Mouse (Mus musculus) hindbrain, embryonic 11.5 days (tissue): ENCODE results near the gene Gper1. TPM values are rescaled to one million over a fixed set of nuclear protein-coding genes. Genes with fewer than 3 reads are reported as not detected.

Experiments
- ATAC-seq: fragments of 200-750 bp; cut with Nextera tagmentation; 2 replicates; pipeline ENCODE4 v1.8.0; 2017; ENCODE audit warnings: mild to moderate bottlenecking, moderate TSS enrichment, moderate library complexity; ENCODE audit not compliant: low FRiP score
- DNase-seq: peaks from one replicate; pipeline ENCODE4 v3.0.0-alpha.2; 2015; ENCODE audit warnings: low spot score
- H3K27ac ChIP-seq: fragments of 300-500 bp; sonication (generic); 2 replicates; pipeline ENCODE4 v1.5.1; 2014; ENCODE audit warnings: mild to moderate bottlenecking, low read depth, low read length
- H3K27me3 ChIP-seq: fragments of 300-500 bp; sonication (generic); 2 replicates; pipeline ENCODE4 v1.6.1; 2014; ENCODE audit warnings: mild to moderate bottlenecking, low read length, moderate library complexity, mixed read lengths; ENCODE audit not compliant: control insufficient read depth, insufficient read depth
- H3K36me3 ChIP-seq: fragments of 300-500 bp; sonication (generic); 2 replicates; pipeline ENCODE4 v1.6.1; 2014; ENCODE audit warnings: mild to moderate bottlenecking, low read length, moderate library complexity, mixed read lengths; ENCODE audit not compliant: control insufficient read depth, insufficient read depth
- H3K4me1 ChIP-seq: fragments of 300-500 bp; sonication (generic); replicated peaks from 2 replicates; pipeline ENCODE4 v1.6.1; 2014; ENCODE audit warnings: low read length, mixed read lengths; ENCODE audit not compliant: control insufficient read depth, insufficient read depth
- H3K4me2 ChIP-seq: fragments of 300-500 bp; sonication (generic); replicated peaks from 2 replicates; pipeline ENCODE4 v1.6.1; 2014; ENCODE audit warnings: mild to moderate bottlenecking, low read depth, low read length
- H3K4me3 ChIP-seq: fragments of 300-500 bp; sonication (generic); 2 replicates; pipeline ENCODE4 v1.5.1; 2014; ENCODE audit warnings: low read depth, low read length
- H3K9ac ChIP-seq: fragments of 300-500 bp; sonication (generic); 2 replicates; pipeline ENCODE4 v1.6.1; 2014; ENCODE audit warnings: low read depth, low read length
- H3K9me3 ChIP-seq: fragments of 300-500 bp; sonication (generic); 2 replicates; pipeline ENCODE4 v1.6.1; 2016; ENCODE audit warnings: low read length; ENCODE audit not compliant: control insufficient read depth
- WGBS: fragments of 180-500 bp; shearing (Covaris S2); extraction: QIAGEN DNeasy Blood & Tissue Kit; methylation state at CpG from one replicate; pipeline ENCODE4 v1.1.7; 2014; 5-methylcytosine and 5-hydroxymethylcytosine counted together
- polyA plus RNA-seq: library from polyadenylated mRNA; unstranded; fragments of >200 nt; fragmentation: Nextera tagmentation; extraction: Ambion mirVana; gene quantifications from 2 replicates; pipeline ENCODE4 v1.2.1, GENCODE M21; 2014

The Gper1 gene
- polyA plus RNA-seq, 1 experiment from 2014 or later: 2.0 TPM

GRCm38 (mm10) chr5:139411665-139412314 is 11.2 kb upstream of the Gper1 start:
- Histone ChIP-seq H3K9me3 (no peaks in the 10 kb centered on the region), H3K36me3 (no peaks in the 10 kb centered on the region)
- WGBS: 74% methylated on average over 15 of the region's 15 CpGs

GRCm38 (mm10) chr5:139413545-139413944 is 9.4 kb upstream of the Gper1 start:
- H3K36me3 ChIP-seq: no peaks in the 10 kb centered on the region
- H3K27me3 ChIP-seq: no peaks in the 10 kb centered on the region
- no peak overlapping the region for H3K27ac ChIP-seq
- no peaks in the 10 kb centered on the region for H3K9me3 ChIP-seq
- ATAC-seq (no peak), DNase-seq (no peak)
- 90% methylated on average over 4 of the region's 4 CpGs for WGBS
- H3K4me3 ChIP-seq: no peak overlapping the region
- no peak overlapping the region for H3K9ac ChIP-seq
- no peak overlapping the region for H3K4me2 ChIP-seq
- peaks cover under 1% of the 10 kb centered on the region for H3K4me1 ChIP-seq

More at GRCm38 (mm10) chr5:139411665-139412314, 11.2 kb upstream of the Gper1 start:
- Histone ChIP-seq H3K27me3 (no peaks in the 10 kb centered on the region), H3K9ac (no peak overlapping the region), H3K27ac (no peak overlapping the region), H3K4me3 (no peak overlapping the region), H3K4me1 (no peaks in the 10 kb centered on the region), H3K4me2 (no peak overlapping the region)
- DNase-seq (no peak), ATAC-seq (no peak)

GRCm38 (mm10) chr5:139415001-139415400 is 8.0 kb upstream of the Gper1 start:
- no peak overlapping the region for H3K27ac ChIP-seq
- H3K9me3 ChIP-seq: no peaks in the 10 kb centered on the region
- H3K4me3 ChIP-seq: no peak overlapping the region
- no peak overlapping the region for H3K9ac ChIP-seq
- no peak for DNase-seq
- 92% methylated on average over 5 of the region's 5 CpGs for WGBS
- no peaks in the 10 kb centered on the region for H3K36me3 ChIP-seq
- H3K4me1 ChIP-seq: peaks cover 9% of the 10 kb centered on the region
- H3K27me3 ChIP-seq: no peaks in the 10 kb centered on the region
- ATAC-seq: no peak
- no peak overlapping the region for H3K4me2 ChIP-seq

GRCm38 (mm10) chr5:139416942-139417341 is 6.0 kb upstream of the Gper1 start:
- Histone ChIP-seq H3K9me3 (no peaks in the 10 kb centered on the region), H3K27me3 (no peaks in the 10 kb centered on the region), H3K36me3 (no peaks in the 10 kb centered on the region), H3K4me1 (peaks cover 9% of the 10 kb centered on the region), H3K9ac (no peak overlapping the region), H3K4me2 (no peak overlapping the region), H3K27ac (no peak overlapping the region), H3K4me3 (no peak overlapping the region)
- peak; percentile 27 for DNase-seq
- no peak for ATAC-seq
- 96% methylated on average over 4 of the region's 4 CpGs for WGBS

GRCm38 (mm10) chr5:139417480-139417879 is 5.5 kb upstream of the Gper1 start:
- no peak overlapping the region for H3K4me3 ChIP-seq
- no peaks in the 10 kb centered on the region for H3K9me3 ChIP-seq
- no peaks in the 10 kb centered on the region for H3K36me3 ChIP-seq
- no peak overlapping the region for H3K4me2 ChIP-seq
- ATAC-seq (no peak), DNase-seq (no peak)
- H3K27me3 ChIP-seq: no peaks in the 10 kb centered on the region
- H3K27ac ChIP-seq: no peak overlapping the region
- peaks cover 9% of the 10 kb centered on the region for H3K4me1 ChIP-seq
- WGBS: 82% methylated on average over 3 of the region's 3 CpGs
- no peak overlapping the region for H3K9ac ChIP-seq

GRCm38 (mm10) chr5:139418110-139418509 is 4.8 kb upstream of the Gper1 start:
- 56% methylated on average over 2 of the region's 2 CpGs for WGBS
- no peaks in the 10 kb centered on the region for H3K36me3 ChIP-seq
- H3K4me1 ChIP-seq: peaks cover 10% of the 10 kb centered on the region
- no peak overlapping the region for H3K4me3 ChIP-seq
- no peak for ATAC-seq
- peak overlapping the region; percentile 32 for H3K27ac ChIP-seq
- DNase-seq: no peak
- H3K27me3 ChIP-seq: no peaks in the 10 kb centered on the region
- no peak overlapping the region for H3K9ac ChIP-seq
- no peak overlapping the region for H3K4me2 ChIP-seq
- H3K9me3 ChIP-seq: no peaks in the 10 kb centered on the region

GRCm38 (mm10) chr5:139418633-139419032 is 4.3 kb upstream of the Gper1 start:
- Histone ChIP-seq H3K9me3 (no peaks in the 10 kb centered on the region), H3K4me3 (no peak overlapping the region), H3K9ac (0 out of 2 replicates have a peak overlapping the region, but pooled peaks have one; percentile 37), H3K4me2 (no peak overlapping the region), H3K27me3 (no peaks in the 10 kb centered on the region), H3K36me3 (no peaks in the 10 kb centered on the region), H3K4me1 (peaks cover 12% of the 10 kb centered on the region), H3K27ac (peak overlapping the region; percentile 32)
- ATAC-seq: peak; percentile 72
- 11% methylated on average over 3 of the region's 3 CpGs for WGBS
- DNase-seq: peak; percentile 51

- Histone ChIP-seq H3K4me2 (no peak overlapping the region), H3K4me1 (0 out of 2 replicates have a peak, but pooled peaks cover 5% of the 10 kb centered on the region), H3K4me3 (no peak overlapping the region), H3K27ac (no peak overlapping the region), H3K9me3 (no peaks in the 10 kb centered on the region), H3K9ac (no peak overlapping the region), H3K36me3 (no peaks in the 10 kb centered on the region), H3K27me3 (no peaks in the 10 kb centered on the region)
- DNase-seq: no peak
- WGBS: 83% methylated on average over 9 of the region's 9 CpGs
- no peak for ATAC-seq
Observed at GRCm38 (mm10) chr5:139425198-139425597, 2.2 kb downstream of the Gper1 start.

- ATAC-seq: no peak
- no peak for DNase-seq
- Histone ChIP-seq H3K36me3 (no peaks in the 10 kb centered on the region), H3K4me3 (no peak overlapping the region), H3K27me3 (no peaks in the 10 kb centered on the region), H3K4me1 (0 out of 2 replicates have a peak, but pooled peaks cover 5% of the 10 kb centered on the region), H3K9me3 (no peaks in the 10 kb centered on the region), H3K9ac (no peak overlapping the region), H3K4me2 (no peak overlapping the region), H3K27ac (no peak overlapping the region)
- 89% methylated on average over 9 of the region's 9 CpGs for WGBS
Observed at GRCm38 (mm10) chr5:139427001-139427400, 4.0 kb downstream of the Gper1 start.
